Mouse (Mus musculus): ENCODE measurements around the gene Cmtm8. TPM values are rescaled to one million over a fixed set of nuclear protein-coding genes. Genes with fewer than 3 reads are reported as not detected.

The Cmtm8 gene
- polyA plus RNA-seq, 1 experiment from 2014 or later = 29.3 TPM

GRCm38 (mm10) chr9:114797329-114798004 lies 46.5 kb downstream of the Cmtm8 start:
- Histone ChIP-seq H3K4me2 (replicated peaks; ENCODE audit: low read depth, low read length) (no peak overlapping the region), H3K9me3 (ENCODE audit: control insufficient read depth, low read length) (no peaks in the 10 kb centered on the region), H3K27me3 (ENCODE audit: control insufficient read depth, insufficient read depth, low read length) (no peaks in the 10 kb centered on the region), H3K27ac (ENCODE audit: low read depth, low read length) (peak overlapping the region; percentile 47; the same call in 1 of the 2 replicates), H3K9ac (ENCODE audit: low read depth, low read length) (no peak overlapping the region), H3K4me1 (replicated peaks; ENCODE audit: control insufficient read depth, insufficient read depth, low read length) (peaks cover 4% of the 10 kb centered on the region; the same call in 1 of the 2 replicates), H3K4me3 (ENCODE audit: low read depth, low read length) (no peak overlapping the region), H3K36me3 (ENCODE audit: control insufficient read depth, insufficient read depth, low read length) (no peaks in the 10 kb centered on the region)
- peak; percentile 93 for DNase-seq (ENCODE audit: low spot score)
- WGBS = 49% methylated on average over 11 of the region's 11 CpGs
- peak; percentile 70 for ATAC-seq (ENCODE audit: low FRiP score)

- Histone ChIP-seq H3K36me3 (ENCODE audit: control insufficient read depth, insufficient read depth, low read length) (no peaks in the 10 kb centered on the region), H3K27me3 (ENCODE audit: control insufficient read depth, insufficient read depth, low read length) (no peaks in the 10 kb centered on the region), H3K9me3 (ENCODE audit: control insufficient read depth, low read length) (no peaks in the 10 kb centered on the region), H3K4me2 (replicated peaks; ENCODE audit: low read depth, low read length) (no peak overlapping the region), H3K9ac (ENCODE audit: low read depth, low read length) (no peak overlapping the region), H3K4me1 (replicated peaks; ENCODE audit: control insufficient read depth, insufficient read depth, low read length) (peaks cover 4% of the 10 kb centered on the region; the same call in 1 of the 2 replicates), H3K27ac (ENCODE audit: low read depth, low read length) (peak overlapping the region; percentile 47; the same call in 1 of the 2 replicates), H3K4me3 (ENCODE audit: low read depth, low read length) (no peak overlapping the region)
- ATAC-seq (ENCODE audit: low FRiP score) (peak; percentile 54), DNase-seq (ENCODE audit: low spot score) (peak; percentile 44)
- WGBS = 26% methylated on average over 11 of the region's 11 CpGs
These were observed 47.4 kb downstream of the Cmtm8 start for GRCm38 (mm10) chr9:114796473-114797050.

GRCm38 (mm10) chr9:114794491-114794890 lies 49.5 kb downstream of the Cmtm8 start:
- no peaks in the 10 kb centered on the region for H3K9me3 ChIP-seq (ENCODE audit: control insufficient read depth, low read length)
- H3K4me3 ChIP-seq (ENCODE audit: low read depth, low read length) = no peak overlapping the region
- H3K9ac ChIP-seq (ENCODE audit: low read depth, low read length) = no peak overlapping the region
- 67% methylated on average over 4 of the region's 4 CpGs for WGBS
- no peak overlapping the region for H3K4me2 ChIP-seq (replicated peaks; ENCODE audit: low read depth, low read length)
- no peaks in the 10 kb centered on the region for H3K27me3 ChIP-seq (ENCODE audit: control insufficient read depth, insufficient read depth, low read length)
- H3K4me1 ChIP-seq (replicated peaks; ENCODE audit: control insufficient read depth, insufficient read depth, low read length) = no peaks in the 10 kb centered on the region; the same call in 1 of the 2 replicates
- DNase-seq (ENCODE audit: low spot score) (no peak), ATAC-seq (ENCODE audit: low FRiP score) (no peak)
- H3K27ac ChIP-seq (ENCODE audit: low read depth, low read length) = no peak overlapping the region
- H3K36me3 ChIP-seq (ENCODE audit: control insufficient read depth, insufficient read depth, low read length) = no peaks in the 10 kb centered on the region

- no peak overlapping the region for H3K4me2 ChIP-seq (replicated peaks; ENCODE audit: low read depth, low read length)
- H3K9me3 ChIP-seq (ENCODE audit: control insufficient read depth, low read length) = no peaks in the 10 kb centered on the region
- no peak for DNase-seq (ENCODE audit: low spot score)
- WGBS = 87% methylated on average over 9 of the region's 9 CpGs
- no peaks in the 10 kb centered on the region for H3K27me3 ChIP-seq (ENCODE audit: control insufficient read depth, insufficient read depth, low read length)
- no peaks in the 10 kb centered on the region for H3K4me1 ChIP-seq (replicated peaks; ENCODE audit: control insufficient read depth, insufficient read depth, low read length)
- H3K27ac ChIP-seq (ENCODE audit: low read depth, low read length) = no peak overlapping the region
- H3K9ac ChIP-seq (ENCODE audit: low read depth, low read length) = no peak overlapping the region
- no peaks in the 10 kb centered on the region for H3K36me3 ChIP-seq (ENCODE audit: control insufficient read depth, insufficient read depth, low read length)
- ATAC-seq (ENCODE audit: low FRiP score) = no peak
- H3K4me3 ChIP-seq (ENCODE audit: low read depth, low read length) = no peak overlapping the region
These were observed 50.1 kb downstream of the Cmtm8 start for GRCm38 (mm10) chr9:114793764-114794295.

GRCm38 (mm10) chr9:114789989-114790388 lies 54.0 kb downstream of the Cmtm8 start:
- Histone ChIP-seq H3K9me3 (ENCODE audit: control insufficient read depth, low read length) (no peaks in the 10 kb centered on the region), H3K27me3 (ENCODE audit: control insufficient read depth, insufficient read depth, low read length) (no peaks in the 10 kb centered on the region), H3K4me1 (replicated peaks; ENCODE audit: control insufficient read depth, insufficient read depth, low read length) (peaks cover 3% of the 10 kb centered on the region; the same call in 1 of the 2 replicates), H3K27ac (ENCODE audit: low read depth, low read length) (no peak overlapping the region), H3K4me3 (ENCODE audit: low read depth, low read length) (no peak overlapping the region), H3K9ac (ENCODE audit: low read depth, low read length) (no peak overlapping the region), H3K4me2 (replicated peaks; ENCODE audit: low read depth, low read length) (no peak overlapping the region), H3K36me3 (ENCODE audit: control insufficient read depth, insufficient read depth, low read length) (no peaks in the 10 kb centered on the region)
- 87% methylated on average over 8 of the region's 8 CpGs for WGBS
- DNase-seq (ENCODE audit: low spot score) (no peak), ATAC-seq (ENCODE audit: low FRiP score) (no peak)

- H3K4me1 ChIP-seq (replicated peaks; ENCODE audit: control insufficient read depth, insufficient read depth, low read length) = peaks cover 3% of the 10 kb centered on the region; the same call in 1 of the 2 replicates
- DNase-seq (ENCODE audit: low spot score) = no peak
- no peak overlapping the region for H3K27ac ChIP-seq (ENCODE audit: low read depth, low read length)
- H3K9me3 ChIP-seq (ENCODE audit: control insufficient read depth, low read length) = no peaks in the 10 kb centered on the region
- H3K27me3 ChIP-seq (ENCODE audit: control insufficient read depth, insufficient read depth, low read length) = no peaks in the 10 kb centered on the region
- no peak overlapping the region for H3K9ac ChIP-seq (ENCODE audit: low read depth, low read length)
- ATAC-seq (ENCODE audit: low FRiP score) = no peak
- H3K4me2 ChIP-seq (replicated peaks; ENCODE audit: low read depth, low read length) = no peak overlapping the region
- H3K36me3 ChIP-seq (ENCODE audit: control insufficient read depth, insufficient read depth, low read length) = no peaks in the 10 kb centered on the region
- no peak overlapping the region for H3K4me3 ChIP-seq (ENCODE audit: low read depth, low read length)
- WGBS = 83% methylated on average over 7 of the region's 7 CpGs
These were observed 54.4 kb downstream of the Cmtm8 start for GRCm38 (mm10) chr9:114789557-114789956.

- H3K9me3 ChIP-seq (ENCODE audit: control insufficient read depth, low read length) = no peaks in the 10 kb centered on the region
- no peaks in the 10 kb centered on the region for H3K36me3 ChIP-seq (ENCODE audit: control insufficient read depth, insufficient read depth, low read length)
- no peak overlapping the region for H3K9ac ChIP-seq (ENCODE audit: low read depth, low read length)
- no peak overlapping the region for H3K4me2 ChIP-seq (replicated peaks; ENCODE audit: low read depth, low read length)
- H3K4me3 ChIP-seq (ENCODE audit: low read depth, low read length) = no peak overlapping the region
- no peak overlapping the region for H3K27ac ChIP-seq (ENCODE audit: low read depth, low read length)
- DNase-seq (ENCODE audit: low spot score) = no peak
- H3K27me3 ChIP-seq (ENCODE audit: control insufficient read depth, insufficient read depth, low read length) = no peaks in the 10 kb centered on the region
- no peak for ATAC-seq (ENCODE audit: low FRiP score)
- peaks cover 3% of the 10 kb centered on the region; the same call in 1 of the 2 replicates for H3K4me1 ChIP-seq (replicated peaks; ENCODE audit: control insufficient read depth, insufficient read depth, low read length)
- WGBS = 85% methylated on average over 8 of the region's 8 CpGs
These were observed 55.3 kb downstream of the Cmtm8 start for GRCm38 (mm10) chr9:114788697-114789096.

GRCm38 (mm10) chr9:114787716-114788115 lies 56.2 kb downstream of the Cmtm8 start:
- no peak overlapping the region for H3K27ac ChIP-seq (ENCODE audit: low read depth, low read length)
- DNase-seq (ENCODE audit: low spot score) (no peak), ATAC-seq (ENCODE audit: low FRiP score) (no peak)

More at GRCm38 (mm10) chr9:114787716-114788115, 56.2 kb downstream of the Cmtm8 start:
- peaks cover 3% of the 10 kb centered on the region; the same call in 1 of the 2 replicates for H3K4me1 ChIP-seq (replicated peaks; ENCODE audit: control insufficient read depth, insufficient read depth, low read length)
- no peak overlapping the region for H3K4me2 ChIP-seq (replicated peaks; ENCODE audit: low read depth, low read length)
- no peak overlapping the region for H3K4me3 ChIP-seq (ENCODE audit: low read depth, low read length)
- 91% methylated on average over 7 of the region's 7 CpGs for WGBS
- H3K27me3 ChIP-seq (ENCODE audit: control insufficient read depth, insufficient read depth, low read length) = no peaks in the 10 kb centered on the region
- no peaks in the 10 kb centered on the region for H3K36me3 ChIP-seq (ENCODE audit: control insufficient read depth, insufficient read depth, low read length)
- H3K9ac ChIP-seq (ENCODE audit: low read depth, low read length) = no peak overlapping the region
- H3K9me3 ChIP-seq (ENCODE audit: control insufficient read depth, low read length) = no peaks in the 10 kb centered on the region
